Mouse (Mus musculus) liver, embryonic 16.5 days (tissue): ENCODE results near the gene Akap3. TPM values are rescaled to one million over a fixed set of nuclear protein-coding genes. Genes with fewer than 3 reads are reported as not detected.

ENCODE experiments used
- polyA plus RNA-seq: library from polyadenylated mRNA; unstranded; fragments of >200 nt; fragmentation: Nextera tagmentation; extraction: Ambion mirVana; gene quantifications from 2 replicates; pipeline ENCODE4 v1.2.1, GENCODE M21; 2015

Gene Akap3
- polyA plus RNA-seq, 1 experiment from 2014 or later: not detected

Other genes starting within 250 kb of the Akap3 start
- gene Kcna1, start 206.7 kb upstream of the Akap3 start, polyA plus RNA-seq: 0.02 and 0.04 TPM in 2 replicates
- gene Kcna6, start 112.4 kb upstream of the Akap3 start, polyA plus RNA-seq: 0.05 and 0.06 TPM in 2 replicates
- gene Ndufa9, start 4.0 kb upstream of the Akap3 start, polyA plus RNA-seq: 132 and 147 TPM in 2 replicates
- 0.05 TPM in 1 of 2 replicates, not detected in the other for gene Dyrk4, start 68.7 kb downstream of the Akap3 start, polyA plus RNA-seq
- gene Rad51ap1, start 86.5 kb downstream of the Akap3 start, polyA plus RNA-seq: 40.3 and 46.5 TPM in 2 replicates
- 12.3 and 14.6 TPM in 2 replicates for gene D6Wsu163e, start 86.9 kb downstream of the Akap3 start, polyA plus RNA-seq
- gene Fgf6, start 162.5 kb downstream of the Akap3 start, polyA plus RNA-seq: 0.04 TPM in 1 of 2 replicates, not detected in the other
- not detected in 2 replicates for gene Fgf23, start 219.8 kb downstream of the Akap3 start, polyA plus RNA-seq